Mouse (Mus musculus) kidney, adult 2 months (tissue): ENCODE measurements around the gene Tbc1d25. TPM values are rescaled to one million over a fixed set of nuclear protein-coding genes. Genes with fewer than 3 reads are reported as not detected.
A peak's percentile ranks its signal among the peaks of the same experiment; 100 is the strongest.

Experiments used
- DNase-seq: peaks from one replicate; pipeline ENCODE4 v3.0.0; 2021
- H3K27ac ChIP-seq: fragments of 200-500 bp; 2 replicates; pipeline ENCODE4 v1.5.1; 2012; ENCODE audit warnings: low read depth, low read length, control low read depth, inconsistent platforms; ENCODE audit not compliant: insufficient read depth
- H3K27me3 ChIP-seq: fragments of 200-500 bp; replicated peaks from 2 replicates; pipeline ENCODE4 v1.6.1; 2012; ENCODE audit warnings: mild to moderate bottlenecking, moderate library complexity, low read length, inconsistent platforms; ENCODE audit not compliant: control insufficient read depth, insufficient read depth
- H3K36me3 ChIP-seq: fragments of 200-500 bp; 2 replicates; pipeline ENCODE4 v1.6.1; 2012; ENCODE audit warnings: mild to moderate bottlenecking, moderate library complexity, low read length, inconsistent platforms; ENCODE audit not compliant: control insufficient read depth, insufficient read depth
- H3K4me1 ChIP-seq: fragments of 200-500 bp; 2 replicates; pipeline ENCODE4 v1.6.1; 2011; ENCODE audit warnings: low read length; ENCODE audit not compliant: control insufficient read depth, insufficient read depth
- H3K4me3 ChIP-seq: fragments of 200-500 bp; 2 replicates; pipeline ENCODE4 v1.5.1; 2011; ENCODE audit warnings: mild to moderate bottlenecking, low read depth, low read length, control low read depth; ENCODE audit not compliant: insufficient read depth
- CTCF ChIP-seq: fragments of 200-500 bp; conservative IDR thresholded peaks from 2 replicates; pipeline ENCODE4 v1.5.1; 2011; ENCODE audit warnings: low read depth, mild to moderate bottlenecking, control low read depth, low read length, moderate library complexity, mixed read lengths; ENCODE audit not compliant: insufficient read depth, insufficient read length
- POLR2A ChIP-seq: fragments of 200-500 bp; IDR thresholded peaks from one replicate; pipeline ENCODE4 v1.6.1; 2011; ENCODE audit warnings: low read depth, low read length, control low read depth
- WGBS: fragments of 180-500 bp; shearing (Covaris S2); methylation state at CpG from one replicate; pipeline ENCODE4 v1.1.7; 2018; 5-methylcytosine and 5-hydroxymethylcytosine counted together
- polyA plus RNA-seq: library from polyadenylated mRNA; depleted of rRNA; stranded (reverse); fragments of >200 nt; gene quantifications from 2 replicates; pipeline ENCODE4 v1.2.3, GENCODE M21; 2012

Gene Tbc1d25
- polyA plus RNA-seq, 1 experiment, result 17.0 TPM

DNA sequence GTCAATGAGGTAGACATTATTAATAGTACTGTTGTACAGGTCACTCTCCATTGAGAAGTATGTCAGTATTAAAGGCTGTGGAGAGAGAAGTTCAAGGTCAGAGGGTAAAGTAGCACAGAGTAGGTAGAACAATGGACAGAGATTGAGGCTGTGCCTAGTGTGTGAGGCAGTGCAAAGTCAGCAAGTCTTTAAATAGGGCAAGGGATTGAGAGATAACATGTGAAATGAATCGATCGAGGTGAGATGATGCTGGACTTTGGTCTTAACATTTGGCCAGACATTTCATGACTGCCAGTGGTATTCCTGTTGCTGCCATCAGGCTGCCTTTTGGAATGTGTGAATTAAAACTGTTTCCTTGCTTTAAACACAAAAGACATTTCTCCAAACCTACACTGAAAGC is 2.9 kb upstream of the Tbc1d25 start:
- no peaks in the 10 kb centered on the region; the same call in 1 of the 2 replicates for H3K4me1 ChIP-seq
- 77% methylated on average over 2 of the region's 2 CpGs for WGBS
- no peak for DNase-seq
- H3K36me3 ChIP-seq, result no peaks in the 10 kb centered on the region
- no peak overlapping the region for H3K4me3 ChIP-seq
- no peak overlapping the region for H3K27ac ChIP-seq
- TF ChIP-seq CTCF, result no peak
- TF ChIP-seq POLR2A, result no peak
- H3K27me3 ChIP-seq, result no peaks in the 10 kb centered on the region

DNA sequence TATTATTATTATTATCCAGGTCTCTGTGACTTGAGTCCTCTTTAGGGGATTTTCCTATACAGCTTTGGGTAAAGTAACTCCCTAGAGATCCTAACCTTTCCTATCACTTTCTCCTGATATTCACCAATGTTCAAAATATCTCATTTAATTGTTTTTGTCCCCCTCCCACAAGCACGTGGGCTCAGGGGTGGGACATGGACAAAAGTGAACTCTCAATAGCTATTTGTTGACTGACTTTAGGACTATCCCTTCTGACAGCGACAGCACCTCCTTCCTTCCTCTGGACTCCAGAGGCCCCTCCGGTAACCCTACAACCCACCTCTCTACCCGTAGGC is 845 bp downstream of the Tbc1d25 start:
- H3K4me3 ChIP-seq, result peak overlapping the region; percentile 82
- H3K27me3 ChIP-seq, result no peaks in the 10 kb centered on the region
- TF ChIP-seq CTCF (no peak), POLR2A (no peak)
- WGBS, result 1% methylated on average over 4 of the region's 4 CpGs
- H3K27ac ChIP-seq, result no peak overlapping the region
- no peaks in the 10 kb centered on the region for H3K4me1 ChIP-seq
- no peak for DNase-seq
- H3K36me3 ChIP-seq, result no peaks in the 10 kb centered on the region

DNA sequence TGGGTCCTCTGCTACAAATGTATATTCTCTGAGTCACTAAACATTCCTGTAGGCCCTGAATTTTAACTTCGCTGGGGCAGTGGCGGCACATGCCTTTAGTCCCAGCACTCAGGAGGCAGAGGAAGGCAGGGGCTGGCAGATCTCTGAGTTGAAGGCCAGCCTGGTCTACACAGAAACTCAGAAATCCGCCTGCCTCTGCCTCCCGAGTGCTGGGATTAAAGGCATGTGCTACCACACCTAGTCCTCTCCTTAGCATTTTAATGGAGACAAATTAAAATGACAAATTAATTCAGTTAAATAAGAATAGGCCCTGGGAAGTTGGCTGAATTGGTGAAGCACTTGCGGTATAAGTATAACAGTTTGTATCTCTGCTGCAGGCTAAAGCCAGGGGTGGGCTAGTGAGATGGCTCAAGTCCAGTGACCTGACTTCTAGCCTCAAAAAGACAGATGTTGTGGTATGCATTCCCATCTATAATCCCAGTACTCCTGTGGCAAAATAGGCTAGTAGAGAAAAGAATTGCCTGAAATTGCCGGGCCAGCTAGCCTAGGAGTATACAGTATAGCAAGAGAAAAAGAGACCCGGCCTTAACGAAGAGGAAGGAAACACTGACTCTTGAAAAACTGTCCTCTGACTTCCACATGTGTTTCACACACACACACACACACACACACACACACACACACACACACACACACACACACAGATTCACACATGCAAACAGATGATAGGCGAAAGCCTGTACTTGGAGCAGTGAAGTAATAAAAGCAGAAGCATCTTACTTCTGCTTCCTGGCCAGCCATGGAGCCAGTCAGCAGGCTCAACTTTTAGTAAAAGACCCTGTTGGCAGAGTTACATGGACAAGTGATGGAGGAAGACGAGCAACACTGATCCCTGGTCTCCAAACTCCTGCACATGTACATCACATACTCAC is 8.0 kb downstream of the Tbc1d25 start:
- TF ChIP-seq CTCF (no peak), POLR2A (no peak)
- Histone ChIP-seq H3K4me1 (no peaks in the 10 kb centered on the region), H3K36me3 (peaks cover 1% of the 10 kb centered on the region; the same call in 1 of the 2 replicates)

DNA sequence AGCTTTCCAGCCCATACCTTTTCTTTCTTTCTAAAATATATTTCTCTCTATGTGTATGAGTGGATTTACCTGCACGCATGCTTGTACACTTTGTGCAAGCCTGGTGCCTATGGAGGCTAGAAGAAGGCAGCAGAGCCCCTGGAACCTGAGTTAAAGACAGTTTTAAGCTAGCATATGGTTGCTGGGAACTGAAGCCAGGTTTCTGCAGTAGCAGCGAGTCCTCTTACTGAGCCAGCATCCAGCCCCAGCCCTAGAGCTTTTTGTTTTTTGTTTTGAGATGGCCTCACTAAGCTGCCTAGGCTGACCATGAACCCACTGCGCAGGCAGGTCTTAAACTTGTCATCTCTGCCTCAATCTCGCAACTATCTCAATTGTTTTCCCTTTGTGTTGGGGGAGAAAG is 11.5 kb downstream of the Tbc1d25 start:
- no peak for TF ChIP-seq POLR2A
- no peak for TF ChIP-seq CTCF
- 97% methylated on average over 4 of the region's 4 CpGs for WGBS
- Histone ChIP-seq H3K27ac (no peak overlapping the region), H3K36me3 (peaks cover 1% of the 10 kb centered on the region), H3K4me1 (no peaks in the 10 kb centered on the region), H3K4me3 (no peak overlapping the region), H3K27me3 (no peaks in the 10 kb centered on the region)
- no peak for DNase-seq

More for the DNA sequence above, 8.0 kb downstream of the Tbc1d25 start:
- WGBS, result 96% methylated on average over 10 of the region's 10 CpGs
- H3K4me3 ChIP-seq, result no peak overlapping the region
- H3K27ac ChIP-seq, result no peak overlapping the region
- no peaks in the 10 kb centered on the region for H3K27me3 ChIP-seq
- DNase-seq, result no peak

DNA sequence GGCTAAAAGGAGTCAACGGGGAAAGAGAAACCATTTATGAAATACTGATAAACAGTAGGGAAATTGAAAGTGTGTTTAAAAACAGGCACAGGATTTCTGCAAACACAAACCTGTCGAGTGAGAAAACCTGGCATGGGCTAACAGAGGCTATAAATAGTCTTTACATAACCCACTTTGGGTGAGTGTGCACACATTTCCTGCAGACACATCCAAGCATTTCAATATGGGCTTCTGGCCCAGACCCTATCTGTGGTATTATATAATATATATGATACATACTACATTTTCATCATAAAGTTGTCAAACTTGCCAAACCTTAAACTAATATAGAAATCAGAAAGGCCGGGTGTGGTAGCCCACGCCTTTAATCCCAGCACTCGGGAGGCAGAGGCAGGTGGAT is 12.9 kb downstream of the Tbc1d25 start:
- no peaks in the 10 kb centered on the region for H3K4me1 ChIP-seq
- H3K36me3 ChIP-seq, result peaks cover 1% of the 10 kb centered on the region
- no peaks in the 10 kb centered on the region for H3K27me3 ChIP-seq
- no peak overlapping the region for H3K4me3 ChIP-seq
- DNase-seq, result no peak
- TF ChIP-seq CTCF, result no peak
- TF ChIP-seq POLR2A, result no peak
- H3K27ac ChIP-seq, result no peak overlapping the region
- WGBS, result 74% methylated on average over 5 of the region's 5 CpGs

DNA sequence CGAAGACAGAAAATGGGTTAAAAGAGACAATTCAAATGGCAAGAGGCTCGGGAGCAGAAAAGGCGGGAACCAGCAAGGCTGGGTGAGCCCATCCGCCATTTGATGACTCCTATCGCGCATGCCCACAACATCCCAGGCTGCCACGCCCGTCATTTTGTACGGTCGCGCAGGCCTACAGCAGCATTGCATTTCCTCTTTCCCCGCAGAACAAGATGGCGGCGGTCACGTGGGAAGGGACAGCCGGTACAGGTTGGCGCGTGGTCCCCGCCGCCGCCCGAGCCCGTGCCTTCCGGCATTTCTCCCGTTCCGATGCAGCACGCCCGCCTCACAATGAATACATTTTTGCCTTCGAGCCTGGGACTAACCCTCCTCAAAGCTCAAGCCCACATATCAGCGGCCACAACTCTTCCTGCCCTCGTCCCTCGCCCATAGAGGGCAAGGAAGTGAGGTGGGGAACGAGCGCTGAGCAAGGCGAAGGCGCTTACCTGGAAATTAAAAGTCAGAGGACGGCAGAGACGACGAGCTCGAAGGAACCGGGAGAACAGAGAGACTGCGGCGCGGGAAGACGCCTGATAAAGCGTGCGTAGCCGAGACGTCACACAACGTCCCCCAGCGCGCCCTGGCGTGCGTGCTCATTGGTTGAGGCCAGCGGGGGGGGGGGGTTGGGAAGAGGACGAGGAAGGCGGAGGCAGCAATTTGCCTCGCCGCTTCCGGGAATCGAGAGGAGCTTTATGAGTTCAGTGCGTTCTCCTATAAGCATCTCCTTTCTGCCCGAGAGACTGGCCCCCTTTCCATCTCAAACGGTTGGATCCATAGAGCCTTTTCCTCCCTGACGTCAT is 30.6 kb downstream of the Tbc1d25 start, which contains the start of gene Rbm3:
Gene Rbm3, minus strand, starts transcription at position 728 of the 839 bp plus-strand sequence.
- TF ChIP-seq POLR2A (peak; percentile 68), CTCF (no peak)
- H3K36me3 ChIP-seq, result peaks cover 3% of the 10 kb centered on the region; the same call in 1 of the 2 replicates
- peaks cover 8% of the 10 kb centered on the region; the same call in 1 of the 2 replicates for H3K4me1 ChIP-seq
- peak; percentile 91 for DNase-seq
- H3K4me3 ChIP-seq, result peak within 1 kb of the TSS; percentile 98
- WGBS, result under 1% methylated on average over 64 of the region's 65 CpGs
- H3K27me3 ChIP-seq, result no peaks in the 10 kb centered on the region
- H3K27ac ChIP-seq, result peak within 1 kb of the TSS; percentile 100
